Mouse (Mus musculus): ENCODE data around the gene AU021092. TPM values are rescaled to one million over a fixed set of nuclear protein-coding genes. Genes with fewer than 3 reads are reported as not detected.

Gene AU021092
- polyA plus RNA-seq, 1 experiment from 2014 or later, result 2.5 TPM

GRCm38 (mm10) chr16:5184101-5184500 lies 38.0 kb downstream of the AU021092 start:
- Histone ChIP-seq H3K27me3 (replicated peaks) (peaks cover 29% of the 10 kb centered on the region), H3K9me3 (replicated peaks) (no peaks in the 10 kb centered on the region), H3K36me3 (no peaks in the 10 kb centered on the region), H3K4me3 (no peak overlapping the region), H3K4me1 (replicated peaks) (peaks cover 9% of the 10 kb centered on the region), H3K4me2 (no peak overlapping the region), H3K9ac (no peak overlapping the region), H3K27ac (ENCODE audit: poor library complexity, severe bottlenecking) (no peak overlapping the region)
- WGBS, result 52% methylated on average over 8 of the region's 8 CpGs
- no peak for ATAC-seq (ENCODE audit: insufficient number of reproducible peaks, low FRiP score)

- H3K9me3 ChIP-seq (replicated peaks), result no peaks in the 10 kb centered on the region
- ATAC-seq (ENCODE audit: insufficient number of reproducible peaks, low FRiP score), result no peak
- peaks cover 9% of the 10 kb centered on the region for H3K4me1 ChIP-seq (replicated peaks)
- no peak overlapping the region for H3K4me3 ChIP-seq
- H3K36me3 ChIP-seq, result no peaks in the 10 kb centered on the region
- H3K27ac ChIP-seq (ENCODE audit: poor library complexity, severe bottlenecking), result no peak overlapping the region
- H3K27me3 ChIP-seq (replicated peaks), result peaks cover 29% of the 10 kb centered on the region
- no peak overlapping the region for H3K9ac ChIP-seq
- H3K4me2 ChIP-seq, result no peak overlapping the region
- whole genome bisulfite sequencing, result 78% methylated on average over 18 of the region's 18 CpGs
Observed at GRCm38 (mm10) chr16:5183310-5183975, 38.7 kb downstream of the AU021092 start.

- 75% methylated on average over 6 of the region's 6 CpGs for WGBS
Observed at GRCm38 (mm10) chr16:5172636-5173035, 49.5 kb downstream of the AU021092 start.

GRCm38 (mm10) chr16:5168829-5169228 lies 53.3 kb downstream of the AU021092 start:
- WGBS, result 63% methylated on average over 5 of the region's 5 CpGs
- Histone ChIP-seq H3K9me3 (replicated peaks) (no peaks in the 10 kb centered on the region), H3K4me2 (no peak overlapping the region), H3K4me1 (replicated peaks) (peaks cover 13% of the 10 kb centered on the region), H3K9ac (no peak overlapping the region), H3K4me3 (no peak overlapping the region), H3K27ac (ENCODE audit: poor library complexity, severe bottlenecking) (no peak overlapping the region), H3K27me3 (replicated peaks) (no peaks in the 10 kb centered on the region), H3K36me3 (no peaks in the 10 kb centered on the region)
- no peak for ATAC-seq (ENCODE audit: insufficient number of reproducible peaks, low FRiP score)

More at GRCm38 (mm10) chr16:5172636-5173035, 49.5 kb downstream of the AU021092 start:
- Histone ChIP-seq H3K4me1 (replicated peaks) (peaks cover 5% of the 10 kb centered on the region), H3K9ac (no peak overlapping the region), H3K9me3 (replicated peaks) (no peaks in the 10 kb centered on the region), H3K27ac (ENCODE audit: poor library complexity, severe bottlenecking) (no peak overlapping the region), H3K27me3 (replicated peaks) (no peaks in the 10 kb centered on the region), H3K36me3 (no peaks in the 10 kb centered on the region), H3K4me2 (no peak overlapping the region), H3K4me3 (no peak overlapping the region)
- no peak for ATAC-seq (ENCODE audit: insufficient number of reproducible peaks, low FRiP score)

- no peak overlapping the region for H3K4me2 ChIP-seq
- H3K27me3 ChIP-seq (replicated peaks), result no peaks in the 10 kb centered on the region
- H3K9me3 ChIP-seq (replicated peaks), result no peaks in the 10 kb centered on the region
- no peak overlapping the region for H3K27ac ChIP-seq (ENCODE audit: poor library complexity, severe bottlenecking)
- no peak for ATAC-seq (ENCODE audit: insufficient number of reproducible peaks, low FRiP score)
- no peaks in the 10 kb centered on the region for H3K36me3 ChIP-seq
- no peak overlapping the region for H3K9ac ChIP-seq
- 76% methylated on average over 2 of the region's 2 CpGs for WGBS
- H3K4me3 ChIP-seq, result no peak overlapping the region
- H3K4me1 ChIP-seq (replicated peaks), result peaks cover 13% of the 10 kb centered on the region
Observed at GRCm38 (mm10) chr16:5168038-5168437, 54.1 kb downstream of the AU021092 start.

GRCm38 (mm10) chr16:5164327-5164726 lies 57.8 kb downstream of the AU021092 start:
- Histone ChIP-seq H3K27me3 (replicated peaks) (no peaks in the 10 kb centered on the region), H3K4me1 (replicated peaks) (peaks cover 13% of the 10 kb centered on the region), H3K9me3 (replicated peaks) (no peaks in the 10 kb centered on the region), H3K4me3 (no peak overlapping the region), H3K9ac (no peak overlapping the region), H3K36me3 (no peaks in the 10 kb centered on the region), H3K4me2 (no peak overlapping the region), H3K27ac (ENCODE audit: poor library complexity, severe bottlenecking) (0 out of 2 replicates have a peak overlapping the region, but pooled peaks have one; percentile 39)
- WGBS, result 72% methylated on average over 6 of the region's 6 CpGs
- no peak for ATAC-seq (ENCODE audit: insufficient number of reproducible peaks, low FRiP score)

Small RNAs within 50 kb of the gene (microRNA-seq; reads per million reads assigned to microRNA genes)
- gene Gm23689 (not detected), gene Gm26095 (not detected), gene Mir6364 (not detected)

Other genes starting within 250 kb of the AU021092 start
- not detected in 2 replicates for gene Sept12, start 224.4 kb downstream of the AU021092 start, polyA plus RNA-seq (2016; fragmentation: Nextera tagmentation; extraction: Ambion mirVana)
- gene Smim22, start 215.0 kb downstream of the AU021092 start, polyA plus RNA-seq (2016; fragmentation: Nextera tagmentation; extraction: Ambion mirVana), result 2.0 and 3.7 TPM in 2 replicates
- 44.1 and 48.3 TPM in 2 replicates for gene Rogdi, start 208.7 kb downstream of the AU021092 start, polyA plus RNA-seq (2016; fragmentation: Nextera tagmentation; extraction: Ambion mirVana)
- gene Glyr1, start 172.4 kb downstream of the AU021092 start, polyA plus RNA-seq (2016; fragmentation: Nextera tagmentation; extraction: Ambion mirVana), result 111 and 114 TPM in 2 replicates
- 16.3 and 16.7 TPM in 2 replicates for gene Ubn1, start 172.2 kb downstream of the AU021092 start, polyA plus RNA-seq (2016; fragmentation: Nextera tagmentation; extraction: Ambion mirVana)
- gene Ppl, start 89.9 kb downstream of the AU021092 start, polyA plus RNA-seq (2016; fragmentation: Nextera tagmentation; extraction: Ambion mirVana), result 1.5 and 2.1 TPM in 2 replicates
- gene Sec14l5, start 75.2 kb downstream of the AU021092 start, polyA plus RNA-seq (2016; fragmentation: Nextera tagmentation; extraction: Ambion mirVana), result not detected in 2 replicates
- 14.0 and 15.4 TPM in 2 replicates for gene Nagpa, start 18.3 kb downstream of the AU021092 start, polyA plus RNA-seq (2016; fragmentation: Nextera tagmentation; extraction: Ambion mirVana)
- gene Alg1, start 11.3 kb upstream of the AU021092 start, polyA plus RNA-seq (2016; fragmentation: Nextera tagmentation; extraction: Ambion mirVana), result 23.9 and 24.6 TPM in 2 replicates
- gene Eef2kmt, start 33.7 kb upstream of the AU021092 start, polyA plus RNA-seq (2016; fragmentation: Nextera tagmentation; extraction: Ambion mirVana), result 17.2 and 19.5 TPM in 2 replicates

All from heart, embryonic 12.5 days (tissue).